Mouse (Mus musculus): ENCODE measurements around the gene Lmo7. TPM values are rescaled to one million over a fixed set of nuclear protein-coding genes. Genes with fewer than 3 reads are reported as not detected.

Lmo7 gene
- polyA plus RNA-seq (2015; fragmentation: Nextera tagmentation; extraction: Ambion mirVana) = 28.8 and 36.2 TPM in 2 replicates

DNA sequence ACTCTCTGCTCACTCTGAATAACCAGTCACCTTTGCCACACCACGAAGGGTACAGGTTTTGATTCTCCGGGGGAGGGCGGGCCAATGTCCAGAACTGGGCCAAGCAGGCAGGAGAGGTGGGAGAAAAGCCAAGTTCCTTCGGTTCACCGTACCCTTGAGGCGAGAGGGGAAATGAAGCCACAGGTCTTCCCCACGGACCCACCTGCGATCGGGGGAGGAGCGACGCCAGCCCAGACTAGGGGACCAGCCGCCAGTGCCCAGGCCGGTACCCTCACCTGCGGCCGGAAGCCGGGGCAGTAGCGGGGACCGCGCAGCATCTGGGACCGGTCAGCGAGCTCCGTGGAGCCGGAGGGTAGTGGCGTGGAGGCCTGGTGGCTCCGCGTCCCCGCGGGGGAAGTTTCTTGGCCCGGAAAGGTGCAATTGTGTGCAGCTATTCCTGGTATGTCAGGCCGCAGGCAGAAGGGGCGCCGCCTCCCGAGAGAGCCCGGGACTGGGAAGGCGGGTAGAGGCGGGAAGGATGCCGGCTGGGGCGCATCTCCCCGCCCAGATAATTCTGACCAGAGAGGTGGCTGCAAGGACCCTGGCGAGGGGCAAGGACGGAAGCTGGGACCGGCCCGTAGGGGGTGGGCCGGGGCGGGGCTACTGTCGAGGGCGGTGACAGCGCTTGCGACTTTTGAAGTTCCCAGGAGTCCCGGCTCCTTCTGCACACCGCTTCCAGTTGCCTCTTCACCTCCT lies at the start of gene Lmo7, which contains the start of gene Gm9922:
Gene Lmo7, plus strand, starts transcription at position 721 of the 735 bp plus-strand sequence.
Gene Gm9922, minus strand, starts transcription at position 578 of the 735 bp plus-strand sequence.
- WGBS = under 1% methylated on average over 51 of the region's 51 CpGs
- H3K9me3 ChIP-seq = no peaks in the 10 kb centered on the region
- no peaks in the 10 kb centered on the region for H3K36me3 ChIP-seq
- H3K27ac ChIP-seq = no peak within 1 kb of the TSS
- H3K4me2 ChIP-seq = peak within 1 kb of the TSS; percentile 95
- peak; percentile 96 for ATAC-seq (ENCODE audit: borderline replicate concordance, extremely low read depth, low FRiP score, low TSS enrichment)
- H3K4me3 ChIP-seq = peak within 1 kb of the TSS; percentile 51
- H3K4me1 ChIP-seq = peaks cover 6% of the 10 kb centered on the region; the same call in 1 of the 2 replicates
- H3K9ac ChIP-seq = peak within 1 kb of the TSS; percentile 38
- H3K27me3 ChIP-seq = peaks cover 14% of the 10 kb centered on the region; the same call in 1 of the 2 replicates

DNA sequence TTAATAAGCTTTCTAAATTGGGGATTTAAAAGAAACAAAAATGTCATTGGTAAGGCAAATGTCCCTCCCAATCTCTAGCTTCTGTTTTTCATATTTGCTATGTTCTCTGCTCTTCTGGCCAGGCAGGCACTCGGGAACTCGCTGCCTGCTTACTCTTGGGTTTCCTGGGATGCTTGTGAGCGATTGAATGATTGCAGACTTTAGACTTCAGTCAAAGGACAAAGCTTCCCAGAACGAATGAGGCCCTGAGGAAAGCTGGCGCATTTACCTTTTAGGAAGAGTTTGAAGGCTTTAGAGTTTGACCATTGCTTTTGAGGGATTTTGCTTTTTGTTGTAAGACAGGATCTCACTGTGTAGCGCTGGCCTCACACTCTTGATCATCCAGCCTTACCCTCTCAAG lies 42.1 kb upstream of the Lmo7 start:
- H3K36me3 ChIP-seq = no peaks in the 10 kb centered on the region
- H3K27ac ChIP-seq = no peak overlapping the region
- no peaks in the 10 kb centered on the region for H3K9me3 ChIP-seq
- no peak for ATAC-seq (ENCODE audit: borderline replicate concordance, extremely low read depth, low FRiP score, low TSS enrichment)
- 89% methylated on average over 6 of the region's 6 CpGs for WGBS
- no peak overlapping the region for H3K4me3 ChIP-seq
- H3K4me2 ChIP-seq = no peak overlapping the region
- H3K4me1 ChIP-seq = no peaks in the 10 kb centered on the region
- H3K27me3 ChIP-seq = no peaks in the 10 kb centered on the region
- H3K9ac ChIP-seq = no peak overlapping the region

DNA sequence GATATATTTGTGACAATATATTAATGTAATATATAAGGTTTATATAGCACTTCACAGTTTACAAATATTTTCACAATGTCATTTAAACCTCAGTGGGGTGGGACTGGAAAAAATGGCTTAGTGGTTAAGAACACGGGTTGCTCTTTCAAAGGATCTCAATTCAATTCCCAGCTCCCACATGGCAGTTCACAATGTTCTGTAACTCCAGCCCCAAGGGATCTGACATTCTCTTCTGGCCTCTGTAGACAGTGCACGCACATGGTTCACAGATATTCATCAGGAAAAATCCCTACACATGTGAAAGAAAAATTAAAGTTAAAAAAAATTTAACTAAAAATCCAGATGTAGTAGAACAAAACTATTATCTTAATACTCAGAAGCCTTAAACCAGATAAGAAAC lies 41.4 kb upstream of the Lmo7 start:
- no peak overlapping the region for H3K27ac ChIP-seq
- H3K9me3 ChIP-seq = no peaks in the 10 kb centered on the region
- 81% methylated on average over 2 of the region's 2 CpGs for WGBS
- no peak overlapping the region for H3K9ac ChIP-seq
- ATAC-seq (ENCODE audit: borderline replicate concordance, extremely low read depth, low FRiP score, low TSS enrichment) = no peak
- no peaks in the 10 kb centered on the region for H3K36me3 ChIP-seq
- H3K4me2 ChIP-seq = no peak overlapping the region
- H3K4me3 ChIP-seq = no peak overlapping the region
- H3K4me1 ChIP-seq = no peaks in the 10 kb centered on the region
- no peaks in the 10 kb centered on the region for H3K27me3 ChIP-seq

GRCm38 (mm10) chr14:101704479-101704878 lies 25.3 kb upstream of the Lmo7 start:
- no peaks in the 10 kb centered on the region for H3K27me3 ChIP-seq
- no peak for ATAC-seq (ENCODE audit: borderline replicate concordance, extremely low read depth, low FRiP score, low TSS enrichment)
- WGBS = 67% methylated on average over 4 of the region's 4 CpGs
- no peak overlapping the region for H3K4me2 ChIP-seq
- no peaks in the 10 kb centered on the region for H3K36me3 ChIP-seq
- no peaks in the 10 kb centered on the region for H3K9me3 ChIP-seq
- H3K4me1 ChIP-seq = no peaks in the 10 kb centered on the region
- H3K9ac ChIP-seq = no peak overlapping the region
- no peak overlapping the region for H3K4me3 ChIP-seq
- no peak overlapping the region for H3K27ac ChIP-seq

- Histone ChIP-seq H3K4me1 (no peaks in the 10 kb centered on the region), H3K9ac (no peak overlapping the region)
- WGBS = 94% methylated on average over 5 of the region's 5 CpGs
These were observed 22.7 kb upstream of the Lmo7 start for GRCm38 (mm10) chr14:101707088-101707487.

DNA sequence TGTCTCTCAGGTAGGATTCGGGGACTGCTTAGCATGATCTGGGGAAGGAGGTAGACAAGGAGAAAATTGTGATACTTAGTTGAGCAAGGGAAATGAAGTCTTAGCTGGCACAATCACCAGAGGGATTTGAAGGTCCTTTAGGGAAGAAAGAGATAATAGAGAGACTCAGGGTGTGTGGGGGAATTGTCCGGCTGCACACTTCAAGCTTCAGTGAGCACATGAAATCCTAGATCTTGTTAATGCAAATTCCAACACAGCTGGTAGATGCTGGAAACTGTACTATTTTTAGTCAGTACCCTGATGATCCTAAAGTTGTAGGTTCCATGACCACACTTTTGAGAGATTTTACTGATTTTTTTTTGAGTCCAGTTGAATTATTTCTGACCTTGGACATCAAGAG lies 15.3 kb upstream of the Lmo7 start:
- Histone ChIP-seq H3K36me3 (no peaks in the 10 kb centered on the region), H3K4me3 (no peak overlapping the region), H3K27me3 (no peaks in the 10 kb centered on the region), H3K4me1 (no peaks in the 10 kb centered on the region), H3K4me2 (no peak overlapping the region), H3K9ac (no peak overlapping the region), H3K27ac (no peak overlapping the region), H3K9me3 (no peaks in the 10 kb centered on the region)
- WGBS = 81% methylated on average over 2 of the region's 2 CpGs
- no peak for ATAC-seq (ENCODE audit: borderline replicate concordance, extremely low read depth, low FRiP score, low TSS enrichment)

More at GRCm38 (mm10) chr14:101707088-101707487, 22.7 kb upstream of the Lmo7 start:
- Histone ChIP-seq H3K4me3 (no peak overlapping the region), H3K9me3 (no peaks in the 10 kb centered on the region), H3K27ac (no peak overlapping the region), H3K27me3 (no peaks in the 10 kb centered on the region), H3K4me2 (no peak overlapping the region), H3K36me3 (no peaks in the 10 kb centered on the region)
- ATAC-seq (ENCODE audit: borderline replicate concordance, extremely low read depth, low FRiP score, low TSS enrichment) = no peak

DNA sequence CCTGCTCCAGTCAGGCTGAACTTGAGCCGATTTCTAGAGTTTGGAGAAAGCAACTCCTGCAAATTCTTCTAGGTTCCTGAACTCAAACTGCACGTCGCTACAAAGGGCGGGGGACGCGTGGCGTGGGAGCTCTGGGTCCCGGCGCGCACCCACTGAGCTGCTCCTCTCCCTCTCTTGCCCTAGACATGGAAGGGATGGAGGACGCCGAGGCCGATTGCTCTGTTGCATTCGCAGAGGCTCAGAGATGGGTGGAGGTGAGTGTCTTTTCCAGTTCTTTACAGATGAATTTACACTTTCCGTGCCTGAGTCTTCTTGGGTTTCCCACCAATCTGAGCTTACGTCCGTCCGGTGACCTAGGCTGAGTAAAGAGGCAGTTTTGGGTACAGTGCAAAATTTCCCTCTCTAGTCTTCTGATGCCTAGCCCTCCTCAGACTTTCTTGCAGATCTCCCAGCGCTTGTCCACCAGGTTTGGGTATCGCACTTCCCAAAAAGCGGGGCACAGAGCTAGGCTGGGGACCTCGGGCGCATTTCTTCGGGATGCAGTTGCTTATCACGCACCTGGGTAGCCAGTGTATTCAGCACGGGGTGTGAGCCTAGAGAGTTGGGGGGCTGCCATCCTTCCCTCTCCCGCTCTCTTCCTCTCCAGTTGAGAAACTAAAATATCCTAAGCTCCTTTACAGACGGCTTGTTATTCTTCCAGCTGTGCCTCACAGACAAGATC lies 375 bp downstream of the Lmo7 start:
- no peak overlapping the region for H3K27ac ChIP-seq
- H3K4me1 ChIP-seq = peaks cover 6% of the 10 kb centered on the region; the same call in 1 of the 2 replicates
- peak overlapping the region; percentile 51 for H3K4me3 ChIP-seq
- peak; percentile 71 for ATAC-seq (ENCODE audit: borderline replicate concordance, extremely low read depth, low FRiP score, low TSS enrichment)
- H3K36me3 ChIP-seq = no peaks in the 10 kb centered on the region
- peak overlapping the region; percentile 95 for H3K4me2 ChIP-seq
- WGBS = 2% methylated on average over 28 of the region's 28 CpGs
- H3K27me3 ChIP-seq = peaks cover 14% of the 10 kb centered on the region; the same call in 1 of the 2 replicates
- no peaks in the 10 kb centered on the region for H3K9me3 ChIP-seq
- peak overlapping the region; percentile 38 for H3K9ac ChIP-seq

DNA sequence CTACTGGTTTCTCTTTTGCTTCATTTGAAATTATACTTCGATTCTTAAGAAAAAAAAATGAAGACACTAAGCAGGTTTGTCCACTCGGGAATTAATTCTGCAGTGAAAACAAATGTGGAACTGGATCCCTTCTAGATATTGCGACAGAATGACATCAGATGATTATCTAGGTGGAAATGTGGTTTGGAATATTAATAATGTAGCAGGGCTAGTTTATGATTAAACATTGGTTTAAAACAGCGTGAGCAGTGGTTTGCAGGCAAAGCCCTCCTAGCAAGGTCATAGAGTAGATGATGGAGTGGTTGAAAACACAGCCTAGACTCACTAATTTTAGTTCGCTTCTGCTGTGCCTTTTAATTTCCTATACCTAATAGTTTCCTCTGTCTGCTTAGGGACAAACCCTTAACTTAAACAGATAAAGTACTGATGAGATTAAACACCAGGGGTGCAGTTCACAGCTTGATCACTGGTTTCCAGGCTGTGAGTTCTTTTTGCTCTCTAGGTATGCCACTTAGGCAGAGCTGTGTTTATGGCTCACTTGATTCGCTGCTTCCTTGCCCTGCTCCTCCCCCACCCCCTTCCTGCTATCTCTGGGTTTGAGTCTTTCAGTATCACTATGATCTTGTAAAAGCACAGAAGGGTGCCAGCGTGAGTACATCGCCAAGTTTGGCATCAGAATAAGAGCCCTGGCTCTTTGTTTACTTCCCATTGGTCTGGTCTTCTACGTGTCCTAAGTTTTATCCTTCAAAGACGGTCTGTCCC lies 4.0 kb downstream of the Lmo7 start:
- no peak overlapping the region for H3K27ac ChIP-seq
- H3K36me3 ChIP-seq = no peaks in the 10 kb centered on the region
- 23% methylated on average over 10 of the region's 10 CpGs for WGBS
- no peak for ATAC-seq (ENCODE audit: borderline replicate concordance, extremely low read depth, low FRiP score, low TSS enrichment)
- no peak overlapping the region for H3K4me3 ChIP-seq
- H3K4me2 ChIP-seq = no peak overlapping the region
- H3K9ac ChIP-seq = no peak overlapping the region
- H3K27me3 ChIP-seq = peaks cover 14% of the 10 kb centered on the region; the same call in 1 of the 2 replicates
- H3K9me3 ChIP-seq = no peaks in the 10 kb centered on the region
- H3K4me1 ChIP-seq = peaks cover 3% of the 10 kb centered on the region; the same call in 1 of the 2 replicates

- no peaks in the 10 kb centered on the region for H3K9me3 ChIP-seq
- no peak overlapping the region for H3K4me3 ChIP-seq
- no peaks in the 10 kb centered on the region for H3K36me3 ChIP-seq
- H3K9ac ChIP-seq = no peak overlapping the region
- H3K4me1 ChIP-seq = no peaks in the 10 kb centered on the region
- H3K27ac ChIP-seq = no peak overlapping the region
- no peak overlapping the region for H3K4me2 ChIP-seq
- WGBS = 83% methylated on average over 4 of the region's 4 CpGs
- H3K27me3 ChIP-seq = no peaks in the 10 kb centered on the region
- no peak for ATAC-seq (ENCODE audit: borderline replicate concordance, extremely low read depth, low FRiP score, low TSS enrichment)
These were observed 7.7 kb downstream of the Lmo7 start for GRCm38 (mm10) chr14:101737501-101737900.

DNA sequence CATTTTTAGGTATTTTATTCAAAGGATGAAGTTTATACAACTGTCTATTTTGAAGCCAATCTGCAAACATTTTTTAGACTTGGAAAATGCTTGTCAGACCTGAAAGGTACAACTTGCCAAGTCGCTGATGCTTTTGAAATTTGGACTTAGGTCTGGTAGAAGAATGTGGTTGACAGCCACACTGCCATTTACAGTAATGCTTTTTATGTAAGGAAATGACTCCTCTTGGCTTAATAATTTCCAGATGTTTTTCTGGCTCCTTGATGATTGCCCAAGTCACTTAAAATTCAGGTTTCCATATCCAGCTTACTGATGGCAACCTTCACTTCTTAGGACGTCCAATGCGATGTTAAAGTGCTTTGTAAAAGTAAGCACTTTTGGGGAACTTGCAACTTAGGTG lies 16.9 kb downstream of the Lmo7 start:
- no peak overlapping the region for H3K9ac ChIP-seq
- H3K9me3 ChIP-seq = no peaks in the 10 kb centered on the region
- ATAC-seq (ENCODE audit: borderline replicate concordance, extremely low read depth, low FRiP score, low TSS enrichment) = no peak
- no peaks in the 10 kb centered on the region for H3K36me3 ChIP-seq
- no peak overlapping the region for H3K27ac ChIP-seq
- H3K4me2 ChIP-seq = no peak overlapping the region
- no peaks in the 10 kb centered on the region for H3K27me3 ChIP-seq
- H3K4me3 ChIP-seq = no peak overlapping the region
- no peaks in the 10 kb centered on the region for H3K4me1 ChIP-seq
- 69% methylated on average over 3 of the region's 3 CpGs for WGBS

DNA sequence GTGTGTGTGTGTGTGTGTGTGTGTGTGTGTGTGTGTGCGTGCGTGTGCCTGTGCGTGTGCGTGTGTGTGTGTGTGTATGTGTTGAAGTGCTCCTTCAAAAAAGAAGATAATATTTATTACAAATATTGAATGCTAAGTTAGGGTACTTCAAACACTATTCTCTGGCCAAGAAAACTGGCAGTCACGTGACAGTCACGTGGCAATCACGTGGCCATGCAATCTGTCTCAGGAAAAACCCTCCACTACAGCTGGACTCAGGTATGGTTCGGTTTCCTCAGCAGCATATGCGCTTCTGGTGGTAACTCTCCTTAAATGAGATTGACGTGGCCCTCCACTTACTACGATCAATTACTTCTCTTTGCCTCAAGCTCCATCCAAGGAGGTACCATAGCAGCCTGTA lies 18.1 kb downstream of the Lmo7 start:
- 92% methylated on average over 11 of the region's 11 CpGs for WGBS
- H3K9ac ChIP-seq = no peak overlapping the region
- no peak for ATAC-seq (ENCODE audit: borderline replicate concordance, extremely low read depth, low FRiP score, low TSS enrichment)

More for the DNA sequence above, 18.1 kb downstream of the Lmo7 start:
- Histone ChIP-seq H3K4me2 (no peak overlapping the region), H3K4me1 (no peaks in the 10 kb centered on the region), H3K27me3 (no peaks in the 10 kb centered on the region), H3K36me3 (no peaks in the 10 kb centered on the region), H3K27ac (no peak overlapping the region), H3K9me3 (no peaks in the 10 kb centered on the region), H3K4me3 (no peak overlapping the region)
